Mouse (Mus musculus) gastrocnemius, postnatal 4 days (tissue): ENCODE results near the gene Trim28. TPM values are rescaled to one million over a fixed set of nuclear protein-coding genes. Genes with fewer than 3 reads are reported as not detected.

Source experiments
- DNase-seq, 2 experiments: peaks; one replicate each; pipeline ENCODE4 v3.0.0; 2021 to 2022; ENCODE audit warnings: low spot score in 2 of 2, mixed read lengths in 2 of 2
- total RNA-seq, 2 experiments: library from RNA; stranded (reverse); gene quantifications; 2 replicates each; pipeline ENCODE4 v1.2.3; 2021

Trim28 gene
- total RNA-seq, 2 experiments from 2014 or later = 232 to 252 TPM

DNA sequence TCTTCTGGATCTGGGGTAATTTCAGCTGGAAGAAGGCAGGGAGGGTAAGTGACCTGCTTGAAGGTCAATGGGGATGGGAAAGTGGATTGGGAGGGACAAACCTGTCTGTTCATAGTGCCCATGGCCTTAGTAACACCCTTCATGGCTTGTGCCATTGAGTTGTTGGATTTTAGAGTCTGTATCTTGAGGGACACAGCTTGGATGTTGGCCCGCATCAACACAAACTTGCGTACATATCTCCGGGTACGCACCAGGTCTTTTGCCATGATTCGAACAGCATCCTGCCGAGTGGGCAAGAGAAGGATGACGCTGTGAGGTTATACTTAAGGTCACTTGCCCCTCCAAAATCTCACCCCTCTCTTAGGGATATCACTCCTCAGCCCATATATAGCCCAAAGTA is 33.6 kb downstream of the Trim28 start:
- no peak for DNase-seq

DNA sequence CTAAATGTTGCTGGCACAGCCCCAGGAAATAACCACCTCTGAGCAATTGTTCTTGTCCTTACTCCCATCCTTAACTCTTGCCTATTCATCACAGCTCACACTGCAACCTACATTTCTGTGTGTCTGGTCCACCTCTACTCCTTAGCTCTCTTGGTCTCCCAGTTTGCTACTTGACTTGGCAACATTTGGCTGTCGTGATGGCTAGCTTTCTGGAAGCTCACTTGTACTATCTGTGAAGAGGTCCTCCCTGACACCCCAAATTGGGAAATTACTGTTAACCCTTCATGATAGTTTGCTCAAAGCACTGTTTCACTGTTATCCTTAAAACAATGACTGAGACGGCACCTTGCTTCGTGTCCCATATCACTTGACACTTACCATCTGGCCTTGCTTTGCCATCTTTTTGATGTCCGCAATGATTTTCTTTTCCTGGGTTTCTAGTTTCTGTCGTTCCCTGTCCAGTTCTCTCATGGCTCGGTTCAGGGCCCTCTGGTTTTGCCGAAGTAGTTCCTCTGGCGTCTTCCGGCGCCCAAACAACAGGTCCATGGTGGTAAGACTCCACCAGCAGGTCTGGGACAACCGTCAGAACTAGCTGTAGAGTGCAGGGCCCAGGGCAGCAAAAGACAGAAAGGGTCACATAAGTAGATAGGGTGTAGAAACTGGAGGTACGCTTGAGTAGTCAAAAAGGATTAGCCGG is 34.7 kb downstream of the Trim28 start:
- DNase-seq = no peak

DNA sequence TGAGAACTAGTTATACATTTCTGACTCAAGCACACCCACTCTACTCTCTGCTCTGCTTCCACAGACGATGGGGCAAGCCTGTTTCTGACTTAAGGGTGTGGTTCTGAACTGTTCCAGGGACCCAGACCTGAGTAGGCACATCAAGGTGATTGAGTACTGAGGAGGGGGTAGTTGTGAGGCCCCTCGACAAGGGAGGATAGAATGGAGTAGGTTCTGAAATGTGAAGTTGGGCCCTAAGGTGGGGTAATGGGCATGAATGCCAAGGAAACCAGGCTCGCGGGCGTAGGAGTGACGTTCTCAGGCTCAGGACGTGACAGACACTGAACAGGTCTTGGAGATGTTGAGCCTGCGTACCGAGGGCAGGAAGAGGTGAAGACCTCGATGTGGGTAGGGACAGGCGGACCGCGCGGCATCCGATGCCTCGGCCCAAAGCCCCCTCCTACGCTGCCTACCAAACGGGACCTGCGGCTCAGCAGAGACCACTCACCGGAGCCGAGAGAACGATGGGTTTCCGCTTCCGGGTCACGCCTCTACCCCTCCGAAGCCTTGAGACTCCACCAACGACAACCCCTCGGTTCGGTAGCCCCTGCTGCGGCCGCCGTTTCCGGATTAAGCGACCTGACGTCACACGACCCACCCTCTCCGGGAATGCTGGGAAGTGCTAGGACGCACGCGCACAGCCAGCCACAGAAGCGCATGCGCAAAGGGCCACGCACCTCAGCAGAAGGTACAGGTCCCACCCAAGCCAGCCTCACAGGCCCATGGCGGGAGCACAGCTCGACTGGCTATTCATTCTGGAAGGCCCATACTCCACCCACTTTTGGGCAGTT is 35.4 kb downstream of the Trim28 start, which contains the start of gene Chmp2a:
Gene Chmp2a (minus strand): TSS at position 660 of the 830 bp plus-strand sequence.
- peak; percentile 92 to 95 for DNase-seq

DNA sequence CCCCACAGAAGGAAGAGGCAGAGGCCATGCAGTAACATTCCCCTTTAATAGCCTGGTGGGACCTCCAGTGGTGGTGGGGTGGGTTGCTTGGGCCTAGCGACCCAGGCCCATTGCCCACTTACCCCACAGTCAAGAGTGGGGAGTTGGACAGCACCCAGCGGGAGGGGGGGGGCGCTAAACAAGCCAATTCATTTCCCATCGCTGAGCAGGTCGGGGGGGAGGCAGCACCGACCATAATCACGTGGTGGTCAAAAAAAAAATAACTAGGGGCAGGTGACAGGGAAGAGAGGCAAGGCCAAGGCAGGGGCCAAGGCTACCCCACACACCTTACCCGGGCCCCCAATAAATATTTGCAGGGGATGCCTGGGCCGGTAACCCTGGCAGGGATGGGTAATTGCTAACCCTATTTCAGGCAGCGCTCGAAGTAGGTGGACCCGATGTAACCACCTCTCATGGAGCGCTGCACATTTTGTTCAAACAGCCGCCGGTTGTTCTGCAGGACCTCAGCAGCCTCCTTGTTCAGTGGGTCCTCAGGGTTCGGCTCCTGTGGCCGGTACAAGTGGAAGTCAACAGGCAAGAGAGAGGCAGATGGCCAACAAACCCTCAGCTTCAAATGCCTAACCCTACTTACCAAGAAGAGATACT is 36.4 kb downstream of the Trim28 start:
- DNase-seq = no peak

DNA sequence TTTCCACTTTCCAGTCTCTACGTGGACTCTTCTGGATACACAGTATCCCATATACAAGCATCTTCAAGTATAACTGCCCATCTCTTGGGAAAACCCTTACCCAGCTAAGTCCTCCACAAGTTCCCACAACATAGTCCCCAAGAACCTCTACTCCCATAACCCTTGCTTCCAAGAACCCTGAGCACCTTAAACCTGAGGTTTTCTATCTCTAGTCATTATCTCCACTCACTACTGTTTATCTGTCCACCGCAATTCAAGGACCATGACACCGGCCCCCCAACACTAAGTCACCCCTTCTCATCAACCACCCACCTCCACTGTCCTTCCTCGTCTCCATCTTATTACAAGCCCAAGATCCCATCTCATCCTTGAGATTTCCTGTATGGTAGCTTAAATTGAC is 37.9 kb downstream of the Trim28 start:
- no peak for DNase-seq

DNA sequence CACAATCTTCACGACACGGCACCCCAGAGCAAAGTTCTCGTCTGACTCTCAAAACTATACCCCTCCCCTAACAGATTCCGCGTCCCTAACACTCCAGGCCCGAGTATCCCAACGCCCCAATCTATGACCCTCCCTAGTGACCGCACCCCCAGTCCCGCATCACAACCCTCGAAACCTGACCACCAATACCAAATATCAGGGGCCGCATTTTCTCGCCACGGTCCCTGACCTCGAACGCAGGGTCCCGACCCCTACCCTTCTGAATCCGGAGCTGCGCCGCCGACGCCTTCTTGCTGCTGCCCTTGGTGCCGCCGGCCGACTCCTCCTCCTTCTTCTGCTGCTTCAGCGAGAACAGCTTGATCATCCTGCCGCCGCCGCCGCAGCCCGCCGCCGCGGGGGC is 38.5 kb downstream of the Trim28 start:
- no peak for DNase-seq

DNA sequence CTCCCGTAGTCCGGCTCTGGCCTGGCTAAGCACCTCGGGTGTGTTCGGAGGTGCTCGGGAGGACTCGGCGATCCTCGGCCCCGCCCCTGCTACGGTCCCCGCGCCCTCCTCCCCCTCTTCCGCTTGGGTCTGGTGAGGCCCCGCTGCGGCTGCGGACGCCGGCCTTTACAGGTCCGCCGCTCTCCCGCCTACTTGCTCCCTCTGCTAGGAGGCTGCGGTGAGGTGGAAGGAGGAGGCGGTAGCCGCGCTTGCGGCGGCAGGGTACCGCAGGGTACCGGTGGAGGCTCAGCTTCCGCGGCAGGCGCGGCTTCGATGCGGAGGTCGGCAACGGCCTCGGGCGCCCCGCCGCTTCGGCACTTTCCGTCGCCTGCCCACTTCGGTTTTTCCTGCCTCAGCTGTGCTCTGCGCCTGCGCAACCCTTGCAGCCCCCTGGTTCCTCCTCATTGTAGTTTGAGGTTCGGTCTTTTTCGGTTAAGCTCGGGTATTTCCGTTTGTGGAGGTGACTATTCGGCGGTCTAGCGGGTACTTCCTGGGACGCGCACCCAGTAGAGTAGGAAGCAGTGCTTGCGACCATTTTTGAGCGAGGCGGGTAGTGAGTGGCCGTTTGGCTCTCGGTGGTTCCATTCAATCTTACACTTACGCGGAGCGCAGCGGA is 39.1 kb downstream of the Trim28 start, which contains the start of gene Ube2m:
Gene Ube2m (minus strand): TSS at position 375 of the 655 bp plus-strand sequence.
- DNase-seq = peak; percentile 99

DNA sequence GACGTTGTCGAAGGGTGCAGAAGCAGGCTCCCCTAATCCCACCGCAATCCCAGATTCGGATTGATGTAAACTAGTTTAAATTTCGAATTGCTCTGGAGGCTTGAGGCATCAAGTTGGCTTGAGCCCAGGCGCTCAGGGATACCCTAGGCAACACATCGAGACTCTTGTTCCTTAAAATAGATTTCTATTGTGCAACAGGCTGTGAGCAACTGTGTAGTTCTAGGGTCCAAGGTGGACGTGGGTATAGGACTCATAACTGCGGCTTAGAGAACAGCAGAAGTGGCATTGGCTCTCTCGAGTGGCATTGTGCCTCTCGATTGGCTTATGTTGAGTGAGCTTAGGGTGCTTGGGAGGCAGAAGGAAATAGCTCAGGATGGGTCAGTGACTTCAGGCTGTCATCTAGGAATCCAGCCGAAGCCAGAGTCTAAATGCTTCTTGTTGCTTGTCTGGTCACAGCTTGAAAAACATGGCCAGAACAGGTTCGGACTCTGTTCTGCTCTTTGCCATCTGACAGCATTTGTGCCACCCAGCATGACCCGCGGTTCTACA is 39.8 kb downstream of the Trim28 start:
- no peak for DNase-seq

DNA sequence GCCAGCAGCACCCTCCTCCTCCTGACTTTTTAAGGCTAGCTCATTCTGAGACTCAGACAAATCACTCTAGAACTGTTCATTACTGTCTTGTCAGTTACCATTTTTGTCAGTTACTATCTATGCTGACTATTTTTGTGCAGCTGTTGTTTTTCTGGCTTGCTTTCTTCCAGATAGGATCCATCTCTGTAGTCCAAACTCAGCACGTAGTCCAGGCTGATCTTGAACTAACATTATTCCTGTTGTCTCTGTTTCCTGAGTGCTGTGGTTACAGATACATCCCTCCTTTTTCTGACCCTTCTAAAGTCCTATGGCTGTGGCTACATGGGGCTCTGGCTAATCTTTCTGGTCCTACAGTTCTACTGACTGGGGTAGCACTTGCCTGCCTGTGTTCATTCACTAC is 40.3 kb downstream of the Trim28 start:
- DNase-seq = no peak

DNA sequence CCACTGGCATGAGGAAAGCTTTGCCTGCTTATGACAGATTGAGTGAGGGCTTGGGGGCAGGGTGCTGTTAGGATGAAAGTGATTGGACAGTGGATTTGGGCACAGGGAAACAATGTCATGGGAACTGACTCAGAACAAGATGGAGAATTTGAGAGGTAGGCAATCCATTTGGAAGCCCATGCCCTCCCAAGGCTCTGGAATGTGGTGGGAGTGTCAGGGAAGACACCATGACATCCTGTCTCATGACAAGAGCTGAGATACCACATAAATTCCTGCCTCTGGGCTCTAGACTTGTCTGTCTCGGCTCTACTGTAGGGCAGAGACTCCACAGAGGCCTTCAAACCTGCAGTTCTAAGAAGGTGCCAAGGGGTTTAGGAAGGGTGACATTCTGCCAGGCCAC is 42.3 kb downstream of the Trim28 start:
- DNase-seq = no peak

DNA sequence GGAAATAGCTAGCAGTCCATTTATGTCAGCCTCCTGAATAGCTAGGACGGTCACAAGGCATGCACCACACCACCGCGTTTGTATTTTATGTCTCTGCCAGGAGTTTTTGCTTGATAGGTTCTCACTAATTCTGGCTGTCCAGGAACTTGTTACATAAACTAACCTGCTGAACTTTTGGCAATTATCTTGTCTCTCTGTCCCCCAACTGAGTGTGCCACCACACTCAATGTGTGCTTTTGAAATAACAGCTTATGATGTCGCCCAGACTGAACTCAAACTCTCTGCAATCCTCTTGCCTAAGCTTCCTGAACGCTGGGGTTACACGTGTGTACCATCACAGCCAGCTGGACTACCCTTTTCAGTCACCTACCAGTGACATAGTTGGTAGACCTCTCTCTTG is 43.6 kb downstream of the Trim28 start:
- DNase-seq = no peak

DNA sequence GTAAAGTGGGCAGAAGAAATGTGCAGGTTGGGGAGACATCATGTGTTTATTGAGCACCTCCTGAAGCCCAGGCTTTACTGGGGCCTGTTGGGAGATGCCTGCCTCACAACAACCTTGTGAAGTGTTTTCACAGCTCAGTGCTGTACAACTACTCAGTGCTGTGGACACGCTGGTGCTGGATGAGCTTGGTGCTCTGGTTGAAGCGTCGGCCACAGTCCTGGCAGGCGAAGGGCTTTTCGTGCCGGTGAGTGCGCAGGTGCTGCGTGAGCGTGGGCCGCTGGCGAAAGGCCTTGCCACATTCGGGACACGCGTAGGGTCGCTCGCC is 44.2 kb downstream of the Trim28 start:
- no peak for DNase-seq

DNA sequence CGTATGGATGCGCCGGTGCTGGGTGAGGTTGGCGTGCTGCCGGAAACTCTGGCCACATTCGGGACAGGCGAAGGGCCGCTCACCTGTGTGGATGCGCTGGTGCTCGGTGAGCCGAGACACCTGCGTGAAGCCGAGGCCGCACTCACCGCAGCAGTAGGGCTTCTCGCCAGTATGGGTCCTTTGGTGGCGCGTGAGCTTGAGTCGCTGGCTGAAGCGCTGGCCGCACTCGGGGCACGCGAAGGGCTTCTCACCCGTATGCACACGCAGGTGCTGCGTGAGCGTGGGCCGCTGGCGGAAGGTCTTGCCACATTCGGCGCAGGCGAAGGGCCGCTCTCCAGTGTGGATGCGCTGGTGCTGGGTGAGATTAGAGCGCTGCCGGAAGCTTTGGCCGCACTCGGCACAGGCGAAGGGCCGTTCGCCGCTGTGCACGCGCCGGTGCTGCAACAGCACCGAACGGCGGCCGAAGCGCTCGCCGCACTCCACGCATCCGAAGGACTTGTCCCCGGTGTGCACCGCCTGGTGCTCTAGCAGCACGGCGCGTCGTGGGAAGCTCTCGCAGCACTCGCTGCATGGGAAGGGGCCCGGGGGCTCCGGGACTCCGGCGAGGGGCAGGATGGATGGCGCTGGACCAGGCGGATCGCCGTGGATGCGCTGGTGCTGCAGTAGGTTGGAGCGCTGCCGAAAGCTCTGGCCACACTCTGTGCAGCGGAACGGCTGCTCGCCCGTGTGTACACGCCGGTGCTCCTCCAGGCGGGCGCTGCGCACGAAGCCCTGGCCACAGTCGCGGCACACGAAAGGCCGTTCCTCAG is 44.7 kb downstream of the Trim28 start:
- DNase-seq = peak in 1 of 2 experiments; percentile 33

DNA sequence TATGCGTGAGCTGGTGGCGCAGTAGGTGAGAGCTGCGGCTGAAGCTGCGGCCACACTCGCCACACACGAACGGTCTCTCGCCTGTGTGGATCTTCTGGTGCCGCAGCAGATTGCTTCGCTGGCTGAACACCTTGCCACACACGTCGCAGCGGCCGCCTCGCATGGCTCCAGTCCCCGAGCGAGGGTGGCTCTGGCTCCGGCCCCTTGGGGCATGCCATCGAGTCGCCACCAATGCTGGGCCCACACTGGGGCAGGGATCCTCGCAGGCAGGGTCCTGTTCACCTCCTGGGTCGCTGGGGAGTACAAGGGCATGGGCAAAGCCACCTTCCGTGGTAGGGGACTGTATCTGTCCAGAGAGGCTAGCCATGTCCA is 45.3 kb downstream of the Trim28 start:
- DNase-seq = no peak

DNA sequence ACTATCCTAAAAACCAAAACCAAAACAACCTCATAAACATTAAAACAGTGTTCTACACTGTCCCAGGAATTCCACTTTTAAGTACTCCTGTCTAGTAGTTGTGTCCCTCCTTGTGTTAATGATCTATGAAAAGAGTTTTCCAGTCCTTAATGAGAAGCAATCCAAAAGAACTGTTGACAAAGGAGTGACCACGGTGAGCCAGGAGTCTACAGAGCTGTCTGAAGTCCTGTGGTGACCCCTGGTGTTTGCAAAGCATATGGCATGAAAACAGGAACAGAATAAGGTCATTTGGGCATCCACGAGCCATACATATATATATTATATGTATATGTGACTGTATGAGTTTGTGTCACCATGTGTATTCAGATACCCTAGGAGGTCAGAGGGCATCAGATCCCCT is 47.2 kb downstream of the Trim28 start:
- DNase-seq = no peak

DNA sequence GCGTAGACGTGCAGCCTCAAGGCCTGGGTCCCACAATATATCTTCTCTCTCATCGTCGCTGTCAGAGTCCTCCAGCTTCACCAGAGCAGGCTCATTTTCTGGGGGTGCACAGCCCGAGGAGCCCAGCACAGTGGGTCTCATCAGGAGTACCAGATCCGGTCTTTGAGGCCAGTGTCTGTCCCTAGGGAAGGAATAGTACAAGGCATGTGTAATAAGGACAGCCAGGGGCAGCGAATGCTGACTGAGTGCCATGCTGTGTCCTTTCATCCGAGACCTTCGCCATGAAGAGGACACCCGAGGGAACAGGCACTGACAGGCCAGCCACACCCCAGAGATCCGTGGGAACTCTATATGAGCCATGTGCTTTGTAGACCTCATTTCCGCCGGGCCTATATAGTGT is 54.1 kb downstream of the Trim28 start:
- DNase-seq = no peak

DNA sequence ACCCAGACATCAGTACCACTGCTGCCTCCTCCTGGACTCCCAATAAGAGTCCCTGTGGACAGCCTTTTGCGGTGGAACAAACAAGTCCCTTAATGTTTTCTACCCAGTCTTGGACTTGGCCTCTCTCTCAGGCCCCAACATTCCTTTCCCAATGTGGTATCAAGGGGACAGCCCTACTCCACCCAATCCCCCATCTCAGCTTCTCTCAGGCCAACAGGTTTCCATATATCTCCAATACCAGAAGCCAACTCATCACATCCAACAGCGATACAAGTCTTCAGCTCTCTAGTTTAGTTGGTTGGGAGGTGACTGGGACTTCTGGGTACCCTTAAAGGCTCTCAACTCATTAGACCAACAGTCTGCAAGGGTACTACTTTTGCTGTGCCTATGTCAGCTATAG is 54.6 kb downstream of the Trim28 start:
- DNase-seq = no peak

DNA sequence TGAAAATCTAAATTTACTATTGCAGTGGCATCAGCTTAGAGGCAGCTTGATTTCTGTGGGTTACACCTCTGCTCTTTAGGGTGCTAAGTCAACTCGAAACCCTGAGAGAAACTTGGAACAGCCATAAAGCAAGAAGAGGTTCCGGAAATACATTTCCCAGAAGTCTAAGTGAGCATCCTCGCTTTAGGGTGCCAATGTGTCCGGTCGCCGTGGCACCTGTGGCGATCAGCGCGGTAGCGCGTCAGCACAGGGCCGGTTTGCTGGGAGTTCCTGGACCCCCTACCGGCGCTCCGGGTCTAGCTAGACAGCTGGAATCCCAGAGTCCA is 55.0 kb downstream of the Trim28 start:
- DNase-seq = no peak

DNA sequence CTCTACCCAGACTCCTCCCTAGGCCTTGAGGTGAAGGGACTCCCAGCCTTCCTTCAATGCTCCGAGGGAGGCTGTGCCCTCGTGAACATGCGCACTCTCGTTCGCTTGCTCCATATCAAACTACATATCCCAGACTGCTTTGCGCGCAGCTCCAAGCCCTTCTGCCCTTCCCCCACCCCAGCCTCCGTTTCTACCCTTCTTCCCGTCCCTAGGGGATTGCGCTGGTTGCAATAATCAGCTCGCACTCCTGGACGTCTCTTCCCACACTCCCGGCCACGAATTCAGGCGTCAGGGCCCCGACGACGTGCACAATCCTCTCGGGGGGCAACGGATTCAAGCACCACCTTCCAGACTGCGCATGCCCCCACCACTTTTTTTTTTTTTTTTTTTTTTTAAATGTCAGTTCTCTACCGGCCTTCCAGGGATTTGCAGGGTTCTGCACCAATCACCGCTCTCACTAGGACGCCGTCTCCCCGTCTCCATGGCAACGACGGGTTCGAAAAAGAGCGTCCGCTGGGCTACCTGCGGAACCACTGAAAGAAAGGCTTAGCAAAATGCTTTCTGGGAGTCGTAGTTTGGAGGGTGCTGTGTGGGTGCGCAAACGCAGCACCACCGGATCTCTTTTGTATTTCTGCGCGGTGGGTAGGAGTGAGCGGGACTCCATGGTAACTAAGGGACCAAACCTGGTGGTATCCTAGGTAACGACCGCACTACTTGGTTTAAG is 55.5 kb downstream of the Trim28 start, which contains the start of gene Mzf1:
Gene Mzf1 (minus strand): TSS at position 478 of the 724 bp plus-strand sequence.
- DNase-seq = peak; percentile 71 to 90
